Mouse (Mus musculus) forebrain, embryonic 10.5 days (tissue): Measurements from ENCODE around the gene Dock10. TPM values are rescaled to one million over a fixed set of nuclear protein-coding genes. Genes with fewer than 3 reads are reported as not detected.

Experiments used
- DNase-seq: peaks from one replicate; pipeline ENCODE4 v3.0.0-alpha.2; 2017; ENCODE audit warnings: low spot score; ENCODE audit errors: extremely low spot score
- H3K27ac ChIP-seq: fragments of 300-500 bp; sonication (generic); 2 replicates; pipeline ENCODE4 v1.5.1; 2016; ENCODE audit warnings: mild to moderate bottlenecking
- H3K27me3 ChIP-seq: fragments of 300-500 bp; sonication (generic); 2 replicates; pipeline ENCODE4 v1.6.1; 2016; ENCODE audit warnings: mild to moderate bottlenecking; ENCODE audit not compliant: poor library complexity, severe bottlenecking
- H3K36me3 ChIP-seq: fragments of 300-500 bp; sonication (generic); replicated peaks from 2 replicates; pipeline ENCODE4 v1.6.1; 2016; ENCODE audit warnings: mild to moderate bottlenecking, moderate library complexity
- H3K4me1 ChIP-seq: fragments of 300-500 bp; sonication (generic); 2 replicates; pipeline ENCODE4 v1.6.1; 2016
- H3K4me3 ChIP-seq: fragments of 300-500 bp; sonication (generic); 2 replicates; pipeline ENCODE4 v1.5.1; 2016; ENCODE audit warnings: mild to moderate bottlenecking, moderate library complexity
- H3K9me3 ChIP-seq: fragments of 300-500 bp; sonication (generic); 2 replicates; pipeline ENCODE4 v1.6.1; 2016; ENCODE audit warnings: mild to moderate bottlenecking, moderate library complexity
- WGBS: fragments of 180-500 bp; shearing (Covaris S2); methylation state at CpG from one replicate; pipeline ENCODE4 v1.1.7; 2016; 5-methylcytosine and 5-hydroxymethylcytosine counted together
- polyA plus RNA-seq: library from polyadenylated mRNA; unstranded; fragments of >200 nt; fragmentation: Nextera tagmentation; extraction: Ambion mirVana; gene quantifications from 2 replicates; pipeline ENCODE4 v1.2.1, GENCODE M21; 2016

Dock10 gene
- polyA plus RNA-seq, 1 experiment from 2014 or later = 1.8 TPM

GRCm38 (mm10) chr1:80614750-80615149 lies 143.6 kb downstream of the Dock10 start:
- H3K4me1 ChIP-seq = no peaks in the 10 kb centered on the region
- no peaks in the 10 kb centered on the region for H3K9me3 ChIP-seq
- no peak for DNase-seq
- H3K36me3 ChIP-seq = no peaks in the 10 kb centered on the region
- no peaks in the 10 kb centered on the region for H3K27me3 ChIP-seq
- no peak overlapping the region for H3K4me3 ChIP-seq
- H3K27ac ChIP-seq = no peak overlapping the region
- 93% methylated on average over 5 of the region's 5 CpGs for WGBS

DNA sequence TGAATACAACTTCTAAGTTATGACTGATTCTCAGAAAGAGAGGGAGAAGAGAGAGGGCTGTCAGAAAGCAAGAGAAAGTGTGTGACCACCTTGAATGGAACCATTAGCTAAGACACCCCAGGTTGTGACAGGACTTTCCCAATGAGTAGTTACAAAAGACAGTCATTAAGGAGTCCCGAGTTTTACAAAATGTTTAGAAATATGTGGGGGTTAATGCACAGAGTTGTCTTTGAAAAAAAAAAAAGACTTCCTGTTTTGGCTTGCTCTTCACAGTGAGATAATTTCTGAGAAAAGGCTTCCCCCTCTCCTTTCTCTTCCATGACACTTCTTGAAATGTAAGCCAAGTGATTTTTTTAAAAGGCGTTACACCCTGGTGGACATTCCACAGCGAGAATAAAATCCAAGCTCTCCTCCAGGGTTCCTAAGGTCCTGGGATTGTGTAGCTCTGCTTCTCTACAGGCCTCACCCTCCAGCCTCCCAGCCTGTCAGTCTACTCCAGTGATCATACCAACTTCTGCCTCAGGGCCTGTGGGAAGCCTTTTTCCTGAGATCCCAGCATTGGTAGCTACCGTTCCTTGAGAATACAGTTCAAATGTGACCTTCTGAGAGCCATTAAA lies 144.8 kb downstream of the Dock10 start:
- Histone ChIP-seq H3K4me3 (no peak overlapping the region), H3K36me3 (no peaks in the 10 kb centered on the region), H3K27ac (no peak overlapping the region), H3K9me3 (no peaks in the 10 kb centered on the region), H3K27me3 (no peaks in the 10 kb centered on the region), H3K4me1 (no peaks in the 10 kb centered on the region)
- WGBS = 93% methylated on average over 4 of the region's 4 CpGs
- no peak for DNase-seq

GRCm38 (mm10) chr1:80607546-80607945 lies 150.8 kb downstream of the Dock10 start:
- DNase-seq = no peak
- no peaks in the 10 kb centered on the region for H3K36me3 ChIP-seq
- H3K9me3 ChIP-seq = no peaks in the 10 kb centered on the region
- no peak overlapping the region for H3K4me3 ChIP-seq
- H3K4me1 ChIP-seq = no peaks in the 10 kb centered on the region
- H3K27ac ChIP-seq = no peak overlapping the region
- 83% methylated on average over 4 of the region's 4 CpGs for WGBS
- no peaks in the 10 kb centered on the region for H3K27me3 ChIP-seq

- Histone ChIP-seq H3K36me3 (no peaks in the 10 kb centered on the region), H3K4me1 (no peaks in the 10 kb centered on the region), H3K27me3 (no peaks in the 10 kb centered on the region), H3K27ac (no peak overlapping the region), H3K4me3 (no peak overlapping the region), H3K9me3 (no peaks in the 10 kb centered on the region)
- no peak for DNase-seq
- WGBS = 72% methylated on average over 8 of the region's 8 CpGs
Observed at GRCm38 (mm10) chr1:80606131-80606754, 152.1 kb downstream of the Dock10 start.

DNA sequence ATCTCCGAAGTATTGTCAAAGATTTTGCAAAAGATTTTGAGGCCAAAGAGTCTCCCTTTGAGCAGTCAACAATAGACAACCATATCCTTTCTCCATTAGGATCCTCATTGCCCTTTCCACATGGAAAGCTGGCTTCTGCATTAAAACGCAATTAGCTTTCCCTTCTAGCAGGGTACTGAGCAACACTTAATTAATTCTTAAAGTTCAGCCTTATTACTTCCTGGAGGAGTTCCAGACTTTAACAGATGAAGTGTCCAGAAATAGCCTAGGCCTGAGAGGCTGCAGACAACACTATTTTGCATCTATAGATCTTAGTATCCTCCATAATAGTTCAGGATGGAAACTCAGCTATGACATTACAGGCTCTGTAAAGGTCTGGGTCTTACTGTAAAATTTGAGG lies 154.0 kb downstream of the Dock10 start:
- Histone ChIP-seq H3K27me3 (no peaks in the 10 kb centered on the region), H3K27ac (no peak overlapping the region), H3K4me3 (no peak overlapping the region), H3K9me3 (no peaks in the 10 kb centered on the region), H3K4me1 (no peaks in the 10 kb centered on the region), H3K36me3 (no peaks in the 10 kb centered on the region)
- 84% methylated on average over 2 of the region's 2 CpGs for WGBS
- DNase-seq = no peak

- Histone ChIP-seq H3K4me1 (no peaks in the 10 kb centered on the region), H3K4me3 (no peak overlapping the region), H3K27me3 (no peaks in the 10 kb centered on the region), H3K27ac (no peak overlapping the region), H3K36me3 (no peaks in the 10 kb centered on the region), H3K9me3 (no peaks in the 10 kb centered on the region)
- WGBS = 95% methylated on average over 2 of the region's 2 CpGs
- DNase-seq = no peak
Observed at GRCm38 (mm10) chr1:80603081-80603480, 155.2 kb downstream of the Dock10 start.

DNA sequence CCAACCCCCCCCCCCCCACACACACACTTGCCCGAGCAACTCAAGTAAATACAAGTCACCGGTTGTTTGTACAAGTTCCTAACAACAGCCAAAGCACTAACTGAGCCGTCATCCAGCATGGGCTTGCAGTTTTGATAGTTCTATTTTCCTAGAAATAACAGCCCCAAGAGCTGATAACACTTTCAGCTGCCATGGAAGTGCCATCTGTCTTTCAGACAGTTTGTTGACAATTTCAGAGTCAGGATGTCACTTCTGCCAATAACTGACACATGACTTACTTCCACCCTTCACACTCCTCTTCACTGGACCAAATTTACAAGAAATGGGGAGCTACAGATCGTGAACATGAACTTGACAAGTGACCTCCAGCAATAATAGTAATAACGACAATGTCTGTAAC lies 175.0 kb downstream of the Dock10 start:
- Histone ChIP-seq H3K9me3 (no peaks in the 10 kb centered on the region), H3K36me3 (no peaks in the 10 kb centered on the region), H3K27me3 (no peaks in the 10 kb centered on the region), H3K27ac (no peak overlapping the region), H3K4me3 (no peak overlapping the region), H3K4me1 (no peaks in the 10 kb centered on the region)
- DNase-seq = no peak
- 94% methylated on average over 5 of the region's 5 CpGs for WGBS

- 87% methylated on average over 3 of the region's 3 CpGs for WGBS
- Histone ChIP-seq H3K27ac (no peak overlapping the region), H3K27me3 (no peaks in the 10 kb centered on the region), H3K36me3 (no peaks in the 10 kb centered on the region), H3K9me3 (no peaks in the 10 kb centered on the region), H3K4me3 (no peak overlapping the region), H3K4me1 (no peaks in the 10 kb centered on the region)
- no peak for DNase-seq
Observed at GRCm38 (mm10) chr1:80582186-80582585, 176.1 kb downstream of the Dock10 start.

GRCm38 (mm10) chr1:80576898-80577297 lies 181.4 kb downstream of the Dock10 start:
- Histone ChIP-seq H3K4me3 (no peak overlapping the region), H3K27me3 (no peaks in the 10 kb centered on the region), H3K4me1 (no peaks in the 10 kb centered on the region), H3K27ac (no peak overlapping the region), H3K9me3 (no peaks in the 10 kb centered on the region), H3K36me3 (no peaks in the 10 kb centered on the region)
- 81% methylated on average over 2 of the region's 2 CpGs for WGBS
- no peak for DNase-seq

DNA sequence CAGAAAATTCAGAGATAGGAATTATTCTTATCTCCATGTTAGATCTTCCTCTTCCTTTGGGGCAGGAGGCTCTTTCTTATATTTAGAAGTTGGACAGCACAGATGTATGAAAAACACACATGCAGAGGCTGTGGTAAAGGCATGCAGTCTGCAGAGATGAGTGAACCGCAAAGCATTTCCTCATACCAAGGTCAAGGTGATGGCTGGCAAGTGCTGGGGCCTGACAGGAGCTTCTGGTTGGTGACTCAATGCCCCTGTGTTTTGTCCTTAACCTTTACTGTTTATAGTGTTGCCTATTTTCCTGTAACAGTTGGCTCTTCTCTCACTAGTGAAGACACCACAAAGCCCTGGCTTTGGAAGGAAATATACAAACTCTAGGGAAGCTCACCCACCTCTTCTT lies 201.9 kb downstream of the Dock10 start:
- Histone ChIP-seq H3K36me3 (no peaks in the 10 kb centered on the region), H3K27ac (no peak overlapping the region), H3K4me3 (no peak overlapping the region), H3K9me3 (no peaks in the 10 kb centered on the region), H3K4me1 (no peaks in the 10 kb centered on the region), H3K27me3 (no peaks in the 10 kb centered on the region)
- no peak for DNase-seq
- WGBS = 90% methylated on average over 1 of the region's 1 CpGs

DNA sequence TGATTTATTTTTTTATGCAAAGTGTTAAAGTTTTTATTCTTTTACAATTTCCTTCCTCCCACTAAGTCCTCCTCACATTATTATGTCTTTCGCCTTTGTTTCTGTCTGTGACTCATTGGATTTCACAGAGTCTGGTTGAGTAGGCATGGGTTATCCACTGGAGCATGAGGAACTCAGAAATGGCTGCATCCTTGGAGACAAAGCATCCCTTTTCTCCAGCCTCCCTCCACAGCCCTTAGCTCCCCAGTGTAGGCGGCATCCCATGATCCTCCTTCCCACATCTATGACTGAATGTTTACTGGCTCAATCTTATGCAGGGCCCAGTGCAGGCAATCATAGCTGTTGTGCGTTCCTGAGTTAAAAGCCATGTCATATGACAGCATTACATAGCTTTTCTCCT lies 216.8 kb downstream of the Dock10 start:
- Histone ChIP-seq H3K27ac (no peak overlapping the region), H3K4me3 (no peak overlapping the region), H3K27me3 (no peaks in the 10 kb centered on the region), H3K9me3 (no peaks in the 10 kb centered on the region), H3K36me3 (no peaks in the 10 kb centered on the region), H3K4me1 (peaks cover 3% of the 10 kb centered on the region)
- no peak for DNase-seq
- 85% methylated on average over 3 of the region's 3 CpGs for WGBS

GRCm38 (mm10) chr1:80522197-80522596 lies 236.1 kb downstream of the Dock10 start:
- Histone ChIP-seq H3K27ac (no peak overlapping the region), H3K36me3 (no peaks in the 10 kb centered on the region), H3K4me1 (peaks cover 8% of the 10 kb centered on the region; the same call in 1 of the 2 replicates), H3K9me3 (no peaks in the 10 kb centered on the region), H3K27me3 (no peaks in the 10 kb centered on the region), H3K4me3 (no peak overlapping the region)
- no peak for DNase-seq
- WGBS = 69% methylated on average over 5 of the region's 5 CpGs

GRCm38 (mm10) chr1:80520456-80520855 lies 237.9 kb downstream of the Dock10 start:
- H3K27ac ChIP-seq = no peak overlapping the region
- no peaks in the 10 kb centered on the region for H3K36me3 ChIP-seq
- 23% methylated on average over 2 of the region's 2 CpGs for WGBS
- no peak overlapping the region for H3K4me3 ChIP-seq
- no peaks in the 10 kb centered on the region for H3K27me3 ChIP-seq
- DNase-seq = no peak
- no peaks in the 10 kb centered on the region for H3K9me3 ChIP-seq
- peaks cover 8% of the 10 kb centered on the region; the same call in 1 of the 2 replicates for H3K4me1 ChIP-seq
